Mouse (Mus musculus): ENCODE measurements around the gene Olfr1512. TPM values are rescaled to one million over a fixed set of nuclear protein-coding genes. Genes with fewer than 3 reads are reported as not detected.

Gene Olfr1512
- total and polyA plus RNA-seq, 3 experiments: 0.23 to 0.24 TPM; not detected in 1

DNA sequence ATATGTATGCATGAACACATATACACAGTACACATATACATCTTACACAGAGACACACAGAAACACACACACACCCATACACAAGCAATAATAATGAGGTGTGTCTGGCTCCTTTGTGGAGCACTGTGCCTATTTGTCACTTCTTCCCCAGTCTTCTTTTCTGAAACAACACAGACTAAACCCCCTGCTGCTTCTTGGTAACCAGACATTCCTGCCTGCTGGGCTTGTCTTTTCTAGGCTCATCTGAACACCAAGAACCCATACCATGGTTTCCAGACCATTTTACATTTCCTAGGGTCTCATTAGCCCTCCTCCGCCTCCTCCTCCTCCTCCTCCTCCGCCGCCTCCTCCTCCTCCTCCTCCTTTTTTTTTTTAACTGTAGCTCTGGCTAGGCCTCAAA lies 46.8 kb downstream of the Olfr1512 start:
- H3K27ac ChIP-seq (ENCODE audit: control insufficient read depth, low read depth, low read length): no peak overlapping the region
- H3K27me3 ChIP-seq (ENCODE audit: control insufficient read depth in 1 of 2, insufficient read depth in 2 of 2, low read length in 2 of 2): peaks cover 7 to 28% of the 10 kb centered on the region in 2 experiments

DNA sequence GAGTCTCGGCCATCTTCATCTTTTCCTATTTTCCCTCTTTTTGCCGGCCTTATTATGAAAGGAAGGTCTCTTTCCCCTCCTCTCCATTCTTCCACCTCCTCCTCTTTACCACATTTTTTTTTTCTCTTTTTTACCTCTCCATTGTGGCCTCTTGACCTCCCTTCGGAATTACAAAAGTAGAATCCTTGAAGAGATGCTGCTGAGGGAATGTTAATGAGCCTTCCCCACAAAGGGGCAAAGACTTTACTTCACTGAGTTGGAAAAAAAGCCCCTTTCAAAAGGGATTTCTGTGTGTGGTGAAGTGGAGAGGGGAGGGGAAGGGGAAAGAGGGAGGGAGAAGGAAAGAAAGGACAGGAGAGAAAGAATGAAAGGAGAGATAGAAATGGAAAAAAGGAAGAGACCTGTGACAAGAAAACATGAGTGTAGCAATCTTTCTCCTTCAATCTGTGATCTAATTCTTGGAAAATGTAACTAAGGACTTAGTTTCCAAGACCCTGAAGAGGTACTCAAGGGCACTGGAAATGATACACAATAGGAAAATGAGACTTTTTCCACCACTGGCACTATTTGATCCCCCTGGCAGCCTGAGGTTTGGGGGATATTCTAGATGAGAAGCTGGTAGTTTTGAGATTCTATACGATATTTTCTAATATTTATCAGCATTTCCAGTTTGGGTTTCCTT lies 47.8 kb downstream of the Olfr1512 start:
- TF ChIP-seq ELF1 (IDR thresholded peaks at IDR 0.05; ENCODE audit: low read depth, low read length) (no peak), JUND (IDR thresholded peaks at IDR 0.05; ENCODE audit: low read depth, low read length) (no peak), ZC3H11A (IDR thresholded peaks at IDR 0.05; ENCODE audit: low read depth, low read length) (no peak), UBTF (IDR thresholded peaks at IDR 0.05; ENCODE audit: borderline replicate concordance, insufficient read depth, low read depth, low read length) (no peak), GABPA (IDR thresholded peaks at IDR 0.05; ENCODE audit: low read depth, low read length) (no peak)
- Histone ChIP-seq H3K9ac (ENCODE audit: control insufficient read depth, low read depth, low read length, poor library complexity, severe bottlenecking) (no peak overlapping the region), H3K9me3 (replicated peaks; ENCODE audit: insufficient read depth, low read length) (no peaks in the 10 kb centered on the region)

More for the DNA sequence above, 46.8 kb downstream of the Olfr1512 start:
- H3K4me3 ChIP-seq (ENCODE audit: control insufficient read depth in 1 of 2, insufficient read depth in 1 of 2, low read depth in 2 of 2, low read length in 2 of 2): no peak overlapping the region
- DNase-seq (ENCODE audit: low read depth, low spot score): no peak
- TF ChIP-seq GATA1 (IDR thresholded peaks at IDR 0.05; ENCODE audit: low read depth, low read length): no peak
- TF ChIP-seq USF2 (IDR thresholded peaks at IDR 0.05; ENCODE audit: borderline replicate concordance in 1 of 2, insufficient read depth in 1 of 2, low read depth in 1 of 2, low read length in 2 of 2): no peak
- TF ChIP-seq NELFE (IDR thresholded peaks at IDR 0.05; ENCODE audit: low read depth, low read length): no peak
- no peak for TF ChIP-seq JUND (IDR thresholded peaks at IDR 0.05; ENCODE audit: low read depth, low read length)
- no peak for TF ChIP-seq NRF1 (IDR thresholded peaks at IDR 0.05; ENCODE audit: insufficient read depth, low read depth, low read length, poor library complexity, severe bottlenecking)
- TF ChIP-seq MAFK (IDR thresholded peaks at IDR 0.05; ENCODE audit: borderline replicate concordance, low read depth, low read length): no peak
- TF ChIP-seq TBP (IDR thresholded peaks at IDR 0.05; ENCODE audit: low read depth, low read length): no peak
- no peak for TF ChIP-seq ELF1 (IDR thresholded peaks at IDR 0.05; ENCODE audit: low read depth, low read length)
- TF ChIP-seq RCOR1 (IDR thresholded peaks at IDR 0.05; ENCODE audit: low read depth, low read length): no peak
- no peak for TF ChIP-seq EP300 (IDR thresholded peaks at IDR 0.05; ENCODE audit: low read depth in 1 of 2, low read length in 2 of 2)
- TF ChIP-seq KAT2A (conservative IDR thresholded peaks at IDR 0.05; ENCODE audit: low read depth, low read length): no peak
- no peak overlapping the region for H3K9ac ChIP-seq (ENCODE audit: control insufficient read depth, low read depth, low read length, poor library complexity, severe bottlenecking)
- no peaks in the 10 kb centered on the region for H3K9me3 ChIP-seq (replicated peaks; ENCODE audit: insufficient read depth, low read length)
- no peaks in the 10 kb centered on the region for H3K36me3 ChIP-seq (ENCODE audit: control insufficient read depth in 1 of 2, insufficient read depth in 2 of 2, low read length in 2 of 2)
- no peaks in the 10 kb centered on the region for H3K79me2 ChIP-seq (ENCODE audit: control insufficient read depth, insufficient read depth, low read length, poor library complexity)
- no peaks in the 10 kb centered on the region for H3K4me1 ChIP-seq (ENCODE audit: control insufficient read depth in 1 of 2, insufficient read depth in 2 of 2, low read length in 2 of 2)

More for the DNA sequence above, 47.8 kb downstream of the Olfr1512 start:
- no peak overlapping the region for H3K27ac ChIP-seq (ENCODE audit: control insufficient read depth, low read depth, low read length)
- peaks cover 7 to 30% of the 10 kb centered on the region in 2 experiments for H3K27me3 ChIP-seq (ENCODE audit: control insufficient read depth in 1 of 2, insufficient read depth in 2 of 2, low read length in 2 of 2)
- H3K36me3 ChIP-seq (ENCODE audit: control insufficient read depth in 1 of 2, insufficient read depth in 2 of 2, low read length in 2 of 2): no peaks in the 10 kb centered on the region
- H3K79me2 ChIP-seq (ENCODE audit: control insufficient read depth, insufficient read depth, low read length, poor library complexity): no peaks in the 10 kb centered on the region
- no peak overlapping the region for H3K4me3 ChIP-seq (ENCODE audit: control insufficient read depth in 1 of 2, insufficient read depth in 1 of 2, low read depth in 2 of 2, low read length in 2 of 2)
- no peaks in the 10 kb centered on the region for H3K4me1 ChIP-seq (ENCODE audit: control insufficient read depth in 1 of 2, insufficient read depth in 2 of 2, low read length in 2 of 2)
- DNase-seq (ENCODE audit: low read depth, low spot score): no peak
